Mouse (Mus musculus): ENCODE measurements at regions not wholly inside any gene's neighbourhood (a gene's known extent, or its start where the extent isn't known, plus 50 kb on each side); places are given as distances from the start of the nearest gene placed in this dataset.

DNA sequence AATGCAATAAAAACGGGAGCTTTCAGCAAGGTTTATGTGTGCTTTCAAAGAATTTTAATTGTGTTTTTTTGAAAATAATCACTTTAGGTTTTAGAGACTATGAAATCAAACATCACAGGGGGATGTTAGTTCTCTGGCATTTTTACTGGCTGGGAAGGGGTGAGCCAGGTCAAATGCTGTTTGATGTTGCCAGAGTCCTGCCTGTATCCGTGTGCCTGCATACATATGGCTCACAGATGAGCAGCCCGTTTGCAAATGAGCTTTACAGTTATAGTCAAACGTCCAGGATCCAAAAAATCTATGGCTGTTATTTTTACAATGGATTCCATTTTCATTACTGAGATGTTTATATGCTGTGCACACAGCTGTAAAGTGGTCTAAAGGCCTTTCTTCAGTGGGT lies 354.7 kb downstream of the Ice1 start:
- DNase-seq (ENCODE audit: low spot score in 2 of 2) = no peak

DNA sequence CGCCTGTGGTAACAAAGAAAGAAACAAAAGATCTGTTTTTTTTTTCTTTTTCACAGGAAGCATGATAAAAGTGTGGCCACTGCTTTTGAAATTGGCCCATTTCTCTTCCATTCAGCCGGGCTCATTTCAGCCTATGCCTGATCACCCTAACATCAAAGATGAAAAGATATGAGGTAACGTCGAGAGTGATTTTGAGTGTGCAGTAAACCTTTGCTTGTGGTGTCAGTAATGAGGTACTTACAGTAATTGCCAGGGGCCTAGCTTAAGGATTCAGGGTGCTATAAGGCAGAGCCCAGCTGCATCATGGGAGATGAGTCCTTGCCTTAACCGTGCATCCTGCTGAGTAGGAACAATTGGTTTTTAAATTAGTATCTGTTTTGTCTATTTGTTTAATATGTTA lies 354.2 kb downstream of the Ice1 start:
- DNase-seq (ENCODE audit: low spot score in 2 of 2) = no peak

DNA sequence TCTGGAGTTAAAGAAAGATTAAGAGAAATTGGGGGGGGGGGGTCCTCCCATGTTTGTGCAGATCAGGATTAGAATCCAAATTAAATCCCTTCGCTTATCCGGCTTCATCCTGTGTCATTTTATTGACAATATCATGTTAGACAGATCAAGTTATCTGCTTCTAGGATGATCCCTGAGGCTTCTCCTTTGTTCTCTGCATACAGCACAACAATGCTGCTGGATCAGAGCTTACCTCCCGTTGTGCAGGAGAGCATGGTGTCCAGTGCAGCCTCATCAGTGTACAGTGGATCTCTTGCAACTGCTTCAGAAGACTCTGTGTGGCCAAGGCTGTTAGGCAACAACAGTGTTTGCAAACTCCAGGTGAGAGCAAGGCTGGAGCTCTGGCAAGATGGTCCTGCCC lies 344.7 kb downstream of the Ice1 start:
- DNase-seq (ENCODE audit: low spot score in 2 of 2) = no peak

DNA sequence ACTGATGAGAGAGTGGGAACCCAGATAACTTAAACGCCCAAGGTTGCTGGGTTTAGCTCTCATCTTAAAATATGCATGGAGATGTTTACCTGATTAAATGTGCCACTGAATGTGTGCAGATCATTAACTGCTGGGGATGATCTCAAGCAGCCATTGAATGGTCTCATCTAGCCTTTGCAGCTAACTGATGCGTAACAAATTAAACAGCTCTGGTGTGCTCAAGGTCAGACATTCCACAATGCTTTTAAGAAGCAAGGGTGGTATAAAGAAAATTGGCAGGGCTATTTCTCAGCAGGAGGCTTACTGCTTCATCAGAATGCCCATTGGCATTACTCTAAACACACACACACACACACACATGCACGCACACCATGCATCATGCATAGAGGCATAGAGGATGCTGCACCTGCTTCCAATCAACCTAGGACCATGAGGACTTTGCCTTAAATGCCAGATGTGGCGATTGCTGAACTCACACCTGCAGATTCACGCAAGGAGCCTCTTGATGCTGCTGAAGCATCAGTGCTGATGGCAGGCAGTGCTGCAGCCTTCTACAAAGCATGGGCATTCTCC lies 333.4 kb downstream of the Ice1 start:
- no peak for DNase-seq (ENCODE audit: low spot score in 2 of 2)

DNA sequence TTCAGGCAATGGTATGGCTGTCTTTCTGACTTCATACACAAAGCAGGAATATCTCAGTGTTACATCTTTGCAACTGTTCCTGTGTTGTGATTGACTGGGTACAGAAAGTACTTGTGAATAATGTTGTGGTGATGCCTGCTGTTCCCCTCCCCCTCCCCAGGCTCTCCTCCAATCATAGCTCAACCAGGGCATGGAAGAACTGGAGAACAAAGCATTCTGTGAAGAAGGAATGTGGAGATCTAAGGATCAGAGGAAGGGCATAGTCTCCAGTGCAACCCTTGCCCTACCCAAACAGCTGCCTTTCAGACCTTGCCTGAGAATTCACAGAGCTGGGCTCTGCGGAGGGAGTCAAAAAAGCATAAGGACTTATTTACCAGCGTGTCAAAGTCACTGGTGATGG lies 326.9 kb downstream of the Ice1 start:
- no peak for DNase-seq (ENCODE audit: low spot score in 2 of 2)

DNA sequence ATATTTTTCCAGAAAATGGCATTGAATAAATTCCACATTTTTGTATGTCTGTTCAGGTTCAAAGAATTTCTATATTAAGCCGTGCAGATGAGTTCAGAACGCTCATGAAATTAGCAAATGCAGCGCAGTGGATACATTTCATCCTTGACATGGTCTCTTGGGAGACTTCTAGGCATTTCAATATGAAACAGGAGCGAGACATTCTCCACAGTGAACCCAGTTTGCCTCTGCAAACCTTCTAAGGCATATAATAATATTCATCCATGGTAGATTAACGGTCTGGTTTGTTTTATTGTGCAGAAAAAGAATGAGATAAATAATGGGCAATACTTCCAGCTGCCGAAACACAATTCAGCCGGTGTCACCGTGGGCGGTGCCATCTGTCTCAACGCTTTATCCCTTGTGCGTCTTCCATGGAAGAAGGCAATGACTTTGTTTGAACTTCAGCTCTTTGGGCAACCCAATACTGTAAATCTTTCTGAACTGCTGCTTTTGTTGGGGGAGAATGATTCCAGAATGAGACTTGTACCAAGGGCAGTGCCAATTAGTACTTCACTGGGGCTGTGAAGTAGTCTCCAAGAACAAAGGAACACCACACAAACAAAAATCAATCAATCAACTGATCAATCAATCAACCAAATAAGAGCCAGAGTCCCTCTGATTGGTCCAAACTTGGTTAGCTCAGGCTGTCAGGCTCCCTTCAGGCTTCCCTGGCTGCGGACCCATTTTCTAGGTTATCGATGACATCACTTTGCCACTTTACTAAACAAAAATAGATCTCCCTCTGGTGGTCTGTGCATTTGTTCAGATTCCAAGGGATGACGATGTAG lies 326.0 kb downstream of the Ice1 start:
- no peak for DNase-seq (ENCODE audit: low spot score in 2 of 2)

DNA sequence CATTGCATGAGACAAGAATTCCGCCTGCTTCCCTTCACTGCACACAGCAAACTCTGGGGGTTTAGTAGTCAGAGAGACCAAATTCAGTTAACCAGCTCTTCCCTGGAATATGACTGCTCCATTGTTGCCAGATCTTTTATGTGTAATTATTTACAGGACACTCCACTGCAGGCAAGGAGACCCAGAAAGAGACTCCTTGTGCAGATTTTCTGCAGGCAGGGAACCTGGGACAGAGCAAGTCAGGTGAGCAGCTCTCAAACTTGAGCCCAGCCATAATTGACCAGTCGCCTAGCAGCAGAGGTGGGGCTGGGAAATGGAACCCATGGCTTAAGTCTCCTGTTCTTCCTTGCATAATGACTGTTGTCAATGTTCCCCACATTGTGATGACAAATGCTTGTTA lies 324.2 kb downstream of the Ice1 start:
- no peak for DNase-seq (ENCODE audit: low spot score in 2 of 2)

DNA sequence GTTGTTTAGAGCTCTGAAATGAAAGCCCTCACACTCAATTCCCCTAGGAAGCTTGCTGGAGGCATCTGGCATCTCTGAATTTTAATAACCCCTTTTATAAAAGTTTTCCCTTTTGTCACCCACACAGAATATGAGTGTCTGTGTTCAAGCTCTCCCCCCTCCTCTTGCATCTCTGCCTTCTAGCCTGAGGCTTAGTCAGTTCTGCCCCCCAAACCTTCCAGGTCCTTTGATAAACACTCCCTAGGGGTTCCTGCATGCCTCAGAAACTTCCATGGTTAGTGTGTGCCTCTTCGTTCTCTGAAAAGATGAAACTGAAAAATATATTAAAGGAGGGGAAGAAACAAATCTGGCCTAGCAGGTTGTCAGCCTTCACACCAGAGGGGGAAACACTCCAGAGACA lies 313.9 kb downstream of the Ice1 start:
- DNase-seq (ENCODE audit: low spot score in 2 of 2) = no peak

DNA sequence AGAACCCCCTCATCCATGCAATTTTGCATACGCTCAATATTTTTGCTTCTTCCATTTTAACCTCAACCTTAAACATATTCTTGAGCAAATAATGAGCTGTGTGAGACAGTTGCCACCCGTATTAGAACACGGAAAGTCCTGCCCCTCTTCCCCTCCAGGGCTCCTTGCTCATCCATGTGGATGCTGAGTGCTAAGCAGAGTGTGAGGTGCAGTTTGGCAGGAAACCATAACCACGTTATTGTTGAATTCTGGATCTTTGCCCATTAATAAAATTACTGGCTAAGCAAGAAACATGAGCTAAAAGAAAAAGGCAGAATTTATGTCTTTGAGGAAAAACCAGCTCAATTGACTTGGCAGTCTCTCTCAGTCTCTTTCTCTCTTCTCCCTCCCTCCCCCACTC lies 301.4 kb downstream of the Ice1 start:
- no peak for DNase-seq (ENCODE audit: low spot score in 2 of 2)

DNA sequence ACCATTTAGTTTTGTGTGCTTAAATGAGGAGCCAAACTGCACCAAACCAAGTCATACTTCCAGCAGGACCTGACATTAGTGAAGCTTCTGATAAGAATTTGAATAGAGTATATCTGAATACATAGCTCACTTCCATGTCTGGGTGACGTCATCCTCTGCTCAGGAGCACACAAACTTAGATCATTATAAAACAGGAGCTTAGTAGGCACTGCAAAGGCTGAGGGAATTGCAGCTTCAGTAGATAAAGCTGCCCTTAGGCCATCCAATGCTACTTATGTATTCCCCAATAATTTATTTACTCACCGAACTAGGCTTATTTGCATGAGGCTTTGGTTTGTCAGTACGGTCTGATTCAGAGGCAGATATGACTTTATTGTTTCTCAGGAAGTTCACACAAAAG lies 297.0 kb downstream of the Ice1 start:
- DNase-seq (ENCODE audit: low spot score in 2 of 2) = no peak

DNA sequence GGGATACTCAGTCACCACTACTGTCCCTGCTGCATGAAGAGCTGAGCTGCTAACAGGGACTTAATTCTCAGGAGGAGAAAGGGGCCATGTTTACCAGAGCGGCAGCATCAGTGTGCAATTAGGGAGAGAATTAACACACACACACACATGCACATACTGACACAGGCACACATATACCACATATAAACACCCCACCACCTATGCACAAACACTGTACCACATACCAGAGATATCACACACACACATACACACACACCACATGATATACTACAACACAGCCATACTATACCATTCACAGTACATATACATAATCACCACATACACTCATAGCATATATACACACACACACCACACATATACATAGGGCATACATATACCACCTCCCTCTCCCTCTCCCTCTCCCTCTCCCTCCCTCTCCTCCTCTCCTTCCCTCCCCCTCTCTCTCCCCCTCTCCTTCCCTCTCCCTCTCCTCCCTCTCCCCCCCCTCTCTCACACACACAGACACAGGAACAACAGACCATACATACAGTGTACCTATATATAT lies 294.2 kb downstream of the Ice1 start:
- no peak for DNase-seq (ENCODE audit: low spot score in 2 of 2)

DNA sequence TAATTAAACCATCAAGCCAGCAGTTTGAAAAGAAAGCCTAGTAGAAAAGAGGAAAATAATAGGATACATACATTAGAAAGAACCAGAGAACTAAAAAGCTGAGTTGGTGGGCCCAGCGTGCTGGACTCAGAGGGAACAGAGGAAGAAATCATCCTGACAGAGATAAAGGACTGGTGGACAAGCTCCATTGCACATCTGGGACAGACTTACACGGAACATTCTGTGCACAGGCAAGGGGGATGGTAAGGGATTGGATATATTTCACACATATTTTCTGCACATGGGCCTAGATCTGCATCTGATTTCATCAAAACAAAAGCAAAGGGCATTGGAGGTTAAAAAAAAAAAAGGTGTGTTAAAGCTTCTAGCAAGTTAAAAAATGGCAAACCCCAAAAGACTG lies 293.5 kb downstream of the Ice1 start:
- no peak for DNase-seq (ENCODE audit: low spot score in 2 of 2)

DNA sequence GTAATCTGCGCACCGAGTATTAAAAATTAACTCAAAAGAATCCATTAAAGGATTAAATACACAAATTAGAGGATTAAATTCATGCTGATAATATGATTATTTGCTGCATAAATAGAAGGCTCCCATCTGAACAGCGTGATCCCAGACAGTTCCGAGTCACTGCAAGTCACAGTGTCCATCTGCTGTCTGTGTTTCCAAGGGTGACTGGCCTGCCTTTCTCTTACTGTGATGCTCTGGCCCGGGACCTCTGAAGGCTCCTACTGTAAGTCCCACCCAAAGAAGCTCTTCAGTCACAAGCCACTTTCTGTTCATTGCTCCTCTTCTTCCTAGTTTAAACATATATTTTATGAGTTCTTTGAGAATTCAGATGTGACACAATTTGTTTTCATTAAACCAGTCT lies 293.1 kb downstream of the Ice1 start:
- no peak for DNase-seq (ENCODE audit: low spot score in 2 of 2)

DNA sequence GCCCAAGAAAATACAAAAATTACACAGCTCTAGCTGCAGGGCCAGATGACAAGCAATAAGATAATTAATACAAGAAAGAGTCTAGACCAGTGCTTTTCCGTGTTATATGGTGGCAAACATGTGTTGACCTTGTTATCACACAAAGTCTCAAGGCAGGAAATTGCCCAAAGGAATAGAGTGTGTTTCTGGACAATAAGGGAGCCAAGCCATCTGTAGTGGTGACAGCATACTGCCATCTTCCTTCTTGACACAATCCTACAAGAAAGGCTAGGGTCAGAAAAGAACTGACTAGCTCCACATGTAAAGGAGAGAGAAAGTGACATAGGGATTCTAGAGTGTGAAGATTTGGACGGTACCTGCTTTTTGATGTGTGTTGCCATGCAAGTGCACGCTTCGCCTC lies 289.0 kb downstream of the Ice1 start:
- DNase-seq (ENCODE audit: low spot score in 2 of 2) = no peak

DNA sequence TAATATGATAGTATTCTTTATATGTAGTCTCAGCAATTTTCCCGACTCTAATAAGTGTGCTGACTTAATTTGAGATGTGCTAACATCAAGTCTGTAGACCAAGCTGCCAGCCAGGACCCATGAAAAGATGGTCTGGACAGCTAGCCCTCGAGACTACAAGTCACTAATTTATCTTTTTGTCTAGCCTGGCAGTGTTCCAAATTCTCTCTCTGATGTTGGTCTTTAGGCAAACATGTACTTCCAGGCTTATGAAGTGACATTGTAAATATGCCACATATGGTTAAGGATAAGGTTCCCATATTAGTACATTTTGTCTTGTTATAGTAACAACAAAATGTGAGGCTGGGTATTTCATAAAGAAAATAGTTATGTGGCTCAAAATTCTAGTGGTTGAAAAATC lies 288.5 kb downstream of the Ice1 start:
- DNase-seq (ENCODE audit: low spot score in 2 of 2) = no peak

DNA sequence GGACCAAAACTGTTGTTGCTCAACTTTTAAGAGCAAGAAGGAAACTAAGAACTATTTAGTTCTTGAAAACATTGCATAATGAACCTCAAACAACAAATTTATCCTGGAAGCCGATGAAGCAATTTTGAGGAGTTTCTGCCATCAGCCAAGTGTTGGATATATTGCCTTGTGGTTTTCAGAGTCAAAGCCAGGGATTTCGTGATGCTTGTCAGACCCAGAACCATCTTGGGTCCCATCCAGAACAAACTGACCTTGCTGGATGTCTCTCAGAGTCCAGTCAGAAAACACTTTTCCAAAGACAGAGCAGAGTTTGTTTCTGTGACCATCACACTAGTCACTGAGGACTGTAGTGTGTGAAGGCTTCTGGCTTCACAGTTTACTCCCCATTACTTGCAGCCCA lies 267.8 kb downstream of the Ice1 start:
- DNase-seq (ENCODE audit: low spot score in 2 of 2) = no peak

DNA sequence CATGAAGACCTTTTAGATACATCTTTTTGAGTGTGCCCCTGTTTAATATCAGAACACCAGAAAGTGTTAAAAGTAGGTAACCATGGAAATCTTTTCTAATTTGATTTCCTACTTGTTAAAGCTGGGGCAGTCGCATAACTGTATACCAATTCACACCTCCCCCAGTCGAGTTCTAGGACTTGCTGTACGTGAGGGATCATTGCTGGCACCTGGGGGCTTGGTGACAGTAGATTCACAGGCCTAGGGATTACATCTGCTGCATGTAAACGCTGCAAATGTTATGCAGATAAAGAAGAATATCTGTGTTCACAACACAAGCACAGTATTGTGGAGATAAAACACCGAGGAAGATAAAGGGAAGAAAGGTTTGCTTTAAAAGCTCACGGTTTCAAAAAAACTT lies 256.7 kb downstream of the Ice1 start:
- DNase-seq (ENCODE audit: low spot score in 2 of 2) = peak; percentile 54 to 58

DNA sequence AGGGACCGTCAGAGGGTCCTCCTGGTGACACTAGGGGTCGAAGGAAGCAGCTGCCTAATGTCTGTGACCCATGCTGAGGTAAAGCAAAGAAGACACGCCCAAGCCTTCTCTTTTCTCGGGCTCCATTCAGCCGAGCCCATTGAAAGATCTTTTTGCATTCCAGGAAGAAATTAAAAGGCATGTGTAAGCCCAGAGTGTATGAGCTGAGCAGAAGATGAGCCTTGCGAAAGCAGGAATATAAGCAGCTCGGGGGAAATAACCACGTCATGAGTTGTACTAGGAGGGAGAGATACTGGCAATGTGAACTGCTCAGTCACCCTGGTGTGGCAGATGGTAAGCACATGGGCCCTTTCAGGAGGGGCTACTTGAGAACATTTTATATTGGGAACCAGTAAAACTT lies 252.1 kb downstream of the Ice1 start:
- no peak for DNase-seq (ENCODE audit: low spot score in 2 of 2)

DNA sequence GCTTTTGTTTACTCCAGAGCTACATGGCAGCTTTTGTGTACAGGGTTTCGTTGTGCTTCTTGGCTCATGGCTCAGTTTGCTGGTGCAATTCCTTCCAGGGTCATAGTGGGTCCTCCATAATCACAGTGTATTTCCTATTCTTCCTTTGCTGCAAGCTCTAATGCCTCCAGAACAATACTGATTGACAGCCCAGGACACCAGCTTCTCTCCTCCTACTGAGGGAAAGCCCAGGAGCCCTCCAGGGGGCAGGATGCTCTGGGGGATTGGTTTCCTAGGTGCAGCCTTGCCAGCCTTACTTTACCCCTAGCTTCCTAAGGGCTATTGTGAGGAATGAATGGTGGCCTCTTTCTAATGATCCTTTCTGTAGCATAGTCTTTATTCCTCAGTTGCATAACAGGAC lies 224.6 kb downstream of the Ice1 start:
- DNase-seq (ENCODE audit: low spot score in 2 of 2) = no peak

DNA sequence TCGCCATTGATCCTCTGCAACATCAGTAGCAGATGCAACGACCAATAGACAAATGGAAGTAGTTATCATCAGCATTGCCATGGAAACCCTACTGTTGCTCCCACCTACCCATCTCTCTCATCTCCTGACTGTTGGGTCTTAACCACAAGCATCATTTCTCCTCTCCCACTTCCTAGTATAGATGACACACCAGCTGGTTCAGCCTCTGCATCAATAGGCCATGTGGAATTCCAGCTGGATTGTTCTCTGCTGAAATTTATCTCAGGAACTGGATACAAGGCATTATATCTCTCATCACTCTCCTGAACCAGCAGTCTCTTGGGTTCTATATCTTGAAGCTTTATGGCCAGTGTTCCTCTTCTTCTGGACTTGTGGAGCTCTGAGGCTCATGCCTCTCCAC lies 219.3 kb downstream of the Ice1 start:
- DNase-seq (ENCODE audit: low spot score in 2 of 2) = peak; percentile 9 to 29

DNA sequence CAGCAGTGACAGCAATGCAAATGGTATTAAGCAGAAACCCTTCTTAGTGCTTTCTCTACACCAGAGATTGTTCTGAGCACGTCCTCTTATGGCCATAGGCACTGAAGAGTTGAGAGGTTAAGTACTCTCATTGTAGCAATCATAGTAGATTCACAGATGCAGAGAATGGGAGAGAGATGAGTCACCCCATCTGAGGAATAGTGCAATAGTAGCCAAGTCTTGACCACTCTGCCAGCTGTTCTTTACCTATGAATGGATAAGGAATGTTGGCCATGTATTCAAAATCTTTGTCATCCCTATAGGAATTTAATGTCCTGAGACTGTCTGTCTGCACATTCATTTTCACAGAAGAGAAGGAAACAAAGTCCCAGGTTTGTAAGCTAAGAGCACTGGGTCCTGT lies 198.0 kb downstream of the Ice1 start:
- no peak for DNase-seq (ENCODE audit: low spot score in 2 of 2)

DNA sequence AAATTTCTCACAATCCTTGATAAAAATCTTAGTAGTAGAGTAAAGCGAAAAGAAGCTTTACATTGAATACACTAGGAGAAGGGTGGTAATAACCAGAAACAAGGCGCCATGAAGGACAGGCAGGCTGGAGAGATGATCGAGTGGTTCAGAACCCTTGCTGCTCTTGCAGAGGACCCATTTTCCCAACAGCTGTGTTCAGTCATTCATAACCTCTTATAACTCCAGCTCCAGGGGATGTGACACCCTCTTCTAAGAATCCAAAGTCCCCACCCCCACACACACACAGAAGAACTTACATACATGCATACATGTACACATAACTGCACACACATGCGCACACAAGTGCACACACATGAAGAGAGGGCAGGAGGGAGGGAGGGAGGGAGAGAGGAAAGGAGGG lies 190.5 kb downstream of the Ice1 start:
- DNase-seq (ENCODE audit: low spot score in 2 of 2) = no peak

DNA sequence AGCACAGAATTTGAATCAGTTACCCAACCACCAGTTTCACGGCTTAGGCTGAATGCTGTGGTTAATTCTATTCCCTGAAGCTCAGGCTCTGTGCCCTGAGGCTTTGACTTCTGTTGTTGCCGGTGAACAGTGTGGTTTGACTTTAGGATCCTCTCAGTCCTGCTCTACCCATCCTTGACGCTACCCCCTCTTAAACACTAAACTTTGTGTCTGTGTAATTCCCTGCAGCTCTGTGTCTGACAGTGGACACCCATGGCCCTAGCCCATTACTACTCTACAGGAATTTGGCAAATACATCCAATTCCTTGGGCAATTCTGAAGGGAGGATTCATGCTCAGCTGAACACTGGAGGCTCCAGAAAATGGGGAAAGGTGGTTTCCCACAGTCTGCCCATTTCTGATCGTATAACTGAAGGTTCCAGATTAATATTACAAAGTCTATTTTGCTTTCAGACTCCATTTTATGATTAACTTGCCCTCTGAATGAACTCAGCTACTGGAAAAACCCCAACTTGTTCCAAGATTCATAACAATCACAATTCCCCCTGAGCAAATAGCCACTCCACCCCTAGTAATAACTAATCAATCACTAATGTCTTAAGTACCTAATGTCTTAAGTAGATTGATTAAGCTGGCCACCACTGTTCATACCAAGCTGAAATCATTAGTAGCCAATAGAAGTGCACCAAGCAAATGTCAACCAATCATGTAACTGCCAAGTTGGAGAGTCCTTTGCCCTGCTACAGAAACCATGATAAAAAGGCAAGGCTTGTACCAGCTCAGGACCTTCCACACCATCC lies 182.6 kb downstream of the Ice1 start:
- DNase-seq (ENCODE audit: low spot score in 2 of 2) = no peak
